Mouse (Mus musculus): ENCODE measurements around the gene Fbxo36.

Fbxo36 gene

DNA sequence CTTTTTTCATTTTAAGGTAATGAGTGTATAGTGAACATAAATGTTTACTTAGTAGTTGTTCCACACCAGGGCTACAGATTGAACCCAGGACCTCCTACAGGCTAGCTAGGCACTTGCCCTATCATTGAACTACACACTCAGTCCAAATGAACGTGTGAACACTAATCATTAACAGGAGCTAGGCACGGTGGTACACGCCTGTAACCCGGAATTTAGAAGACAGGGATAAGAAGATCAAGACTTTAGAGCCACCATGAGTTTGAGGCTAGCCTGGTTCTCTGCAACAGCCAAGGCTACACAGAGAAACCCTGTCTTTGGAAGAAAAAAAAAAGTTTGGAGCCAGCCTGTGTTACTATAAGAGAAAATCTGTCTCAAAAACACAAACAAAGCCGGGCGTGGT lies 20.0 kb downstream of the Fbxo36 start:
- DNase-seq (ENCODE audit: extremely low spot score): no peak

DNA sequence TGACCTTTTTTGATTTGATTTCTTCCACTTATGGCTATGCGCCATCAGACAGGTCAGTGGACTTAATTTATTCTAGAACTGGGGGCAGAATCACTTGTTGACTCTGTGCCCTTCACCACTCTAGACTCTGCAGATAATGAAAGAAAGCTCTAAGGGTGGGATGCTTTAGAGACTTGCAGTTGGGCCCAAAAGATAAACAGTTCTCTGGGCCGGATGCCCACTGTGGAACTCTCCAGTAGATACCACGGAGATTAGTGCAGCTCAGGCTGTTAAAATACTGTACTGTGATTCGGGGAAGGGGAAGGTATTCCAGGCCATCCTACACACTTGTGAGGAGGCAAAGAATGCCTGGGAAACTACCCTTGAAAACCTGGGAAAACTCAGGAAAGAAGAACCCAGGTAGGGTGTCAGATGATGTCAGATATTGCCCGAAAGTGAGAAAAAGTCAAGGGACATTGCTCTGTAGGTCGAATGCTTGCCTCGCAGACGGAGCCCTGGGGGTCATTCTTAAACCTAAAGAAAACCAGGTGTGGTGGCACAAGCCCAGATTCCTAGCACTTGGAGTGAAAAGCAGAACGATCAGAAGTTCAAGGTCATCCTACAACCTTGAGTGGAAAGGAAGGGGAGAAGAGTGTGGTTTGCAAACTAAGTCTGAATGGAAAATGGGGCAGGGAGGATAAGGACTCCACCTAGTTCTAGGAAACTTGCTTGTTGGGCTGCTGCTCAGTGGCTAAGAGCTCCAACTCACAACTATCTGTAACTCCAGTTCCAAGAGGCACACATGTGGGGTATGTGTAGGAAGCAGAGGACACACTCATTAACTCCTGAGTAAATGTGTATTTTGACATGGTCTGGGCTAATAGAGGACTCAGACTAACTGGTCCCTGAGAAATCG lies 21.0 kb downstream of the Fbxo36 start:
- no peak for DNase-seq (ENCODE audit: extremely low spot score)

DNA sequence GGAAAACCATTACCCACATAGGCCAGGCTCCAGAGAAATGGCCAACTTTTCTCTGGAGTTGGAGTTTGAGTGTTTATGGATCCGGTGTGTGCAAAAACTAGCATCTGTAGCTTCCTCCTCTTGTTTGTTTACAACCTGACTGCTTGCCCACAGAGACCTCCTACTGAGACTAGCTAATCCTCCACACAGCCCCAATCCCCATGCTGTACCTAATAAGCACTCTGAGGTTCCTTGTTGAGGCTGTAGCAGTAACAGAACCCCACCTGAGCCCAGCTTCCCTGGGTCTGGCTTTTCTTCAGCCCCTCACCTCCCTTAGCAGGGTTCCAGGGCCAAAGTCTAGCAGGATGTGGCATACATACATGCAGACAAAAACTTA lies 21.6 kb downstream of the Fbxo36 start:
- DNase-seq (ENCODE audit: extremely low spot score): no peak

DNA sequence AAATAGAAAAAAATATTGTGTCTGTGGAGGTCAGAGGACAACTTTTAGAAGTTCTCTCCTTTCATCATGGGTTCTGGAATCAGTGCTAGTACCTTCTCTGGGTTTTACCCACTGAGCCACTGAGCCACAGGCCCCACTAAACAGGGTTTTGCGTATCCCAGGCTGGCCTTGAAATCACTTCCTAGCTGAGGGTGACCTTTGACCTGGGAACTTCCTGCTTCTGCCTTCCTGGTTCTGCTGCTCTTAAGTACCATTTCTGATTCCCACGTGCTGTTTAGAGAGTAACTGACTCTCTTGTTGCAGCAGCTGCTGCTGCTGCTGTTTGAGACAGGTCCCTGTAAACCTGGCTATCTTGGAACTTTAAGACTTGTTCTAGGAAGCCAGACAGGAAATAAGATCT lies 25.0 kb downstream of the Fbxo36 start:
- no peak for DNase-seq (ENCODE audit: extremely low spot score)

DNA sequence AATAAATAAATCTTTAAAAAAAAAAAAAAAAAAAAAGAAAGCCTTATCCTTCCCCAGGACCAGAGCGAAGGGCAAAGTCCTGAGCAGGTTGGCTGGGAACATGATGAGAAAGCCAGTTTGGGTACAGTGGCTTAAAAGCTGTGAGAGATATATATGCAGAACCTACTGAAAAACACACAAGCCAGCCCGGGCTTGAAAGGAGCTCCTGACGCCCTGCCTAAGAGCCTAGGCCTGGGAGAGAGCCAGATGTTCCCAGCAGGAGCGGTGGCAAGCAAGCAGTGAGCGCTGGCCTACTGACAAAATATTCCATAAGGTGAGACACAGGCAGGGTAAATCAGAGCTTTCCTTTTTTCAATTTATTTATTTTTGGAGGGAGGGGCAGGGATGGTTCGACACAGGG lies 26.6 kb downstream of the Fbxo36 start:
- DNase-seq (ENCODE audit: extremely low spot score): no peak

DNA sequence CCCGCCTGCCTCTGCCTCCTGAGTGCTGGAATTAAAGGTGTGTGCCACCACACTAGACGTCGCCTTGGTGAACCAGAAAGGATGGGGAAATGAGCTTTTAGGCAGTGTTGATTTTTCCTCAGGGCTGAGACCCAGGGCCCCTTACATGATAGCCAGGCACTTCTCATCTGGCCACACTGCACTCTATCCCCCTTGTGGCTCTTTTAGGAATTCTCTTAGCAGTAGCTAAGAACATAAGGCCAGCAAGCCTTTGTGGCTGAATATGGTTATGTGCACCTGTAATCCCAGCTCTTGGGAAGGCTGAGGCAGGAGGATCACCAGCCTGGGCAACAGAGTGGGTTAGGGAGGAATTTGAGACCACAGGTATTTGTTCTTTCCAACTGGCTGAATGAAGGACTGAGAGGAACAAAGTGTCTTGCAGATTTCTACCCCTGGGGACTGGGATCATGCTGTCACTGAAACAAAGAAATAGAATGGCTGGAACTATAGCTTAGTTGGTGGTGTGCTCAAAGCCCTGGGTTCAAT lies 27.1 kb downstream of the Fbxo36 start:
- no peak for DNase-seq (ENCODE audit: extremely low spot score)

DNA sequence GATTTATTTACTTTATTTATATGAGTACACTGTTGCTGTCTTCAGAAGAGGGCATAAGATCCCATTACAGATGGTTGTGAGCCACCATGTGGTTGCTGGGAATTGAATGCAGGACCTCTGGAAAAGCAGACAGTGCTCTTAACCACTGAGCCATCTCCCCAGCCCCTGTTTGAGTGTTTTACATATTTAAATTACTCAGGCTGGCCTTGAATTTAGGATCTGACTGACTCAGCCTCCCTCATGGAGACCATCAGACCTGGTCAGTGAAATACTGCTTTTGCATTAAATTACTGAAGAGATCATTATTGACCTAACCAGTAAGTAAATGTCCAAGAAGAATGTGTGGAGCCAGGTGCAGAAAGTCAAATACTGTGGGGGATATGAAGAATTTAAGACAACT lies 28.7 kb downstream of the Fbxo36 start:
- no peak for DNase-seq (ENCODE audit: extremely low spot score)

DNA sequence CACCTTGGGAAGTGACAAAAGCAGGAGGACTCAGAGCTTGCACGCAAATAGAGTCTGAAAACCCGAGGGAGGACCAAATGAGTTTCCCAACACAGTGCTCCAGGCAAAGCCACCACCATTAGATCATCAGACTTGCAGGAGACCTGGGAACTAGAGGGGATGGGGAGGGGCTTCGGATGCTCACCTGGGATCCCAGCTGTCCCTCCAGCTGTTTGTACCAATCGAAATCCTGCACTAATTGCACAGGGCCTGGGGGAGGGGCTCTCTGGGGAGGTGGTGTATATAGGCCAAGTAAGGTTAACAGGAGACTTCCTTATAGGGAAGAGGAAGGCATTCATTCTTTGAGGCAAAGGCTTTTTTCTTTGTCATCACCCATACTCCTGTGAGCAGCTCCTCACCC lies 29.2 kb downstream of the Fbxo36 start:
- no peak for DNase-seq (ENCODE audit: extremely low spot score)

DNA sequence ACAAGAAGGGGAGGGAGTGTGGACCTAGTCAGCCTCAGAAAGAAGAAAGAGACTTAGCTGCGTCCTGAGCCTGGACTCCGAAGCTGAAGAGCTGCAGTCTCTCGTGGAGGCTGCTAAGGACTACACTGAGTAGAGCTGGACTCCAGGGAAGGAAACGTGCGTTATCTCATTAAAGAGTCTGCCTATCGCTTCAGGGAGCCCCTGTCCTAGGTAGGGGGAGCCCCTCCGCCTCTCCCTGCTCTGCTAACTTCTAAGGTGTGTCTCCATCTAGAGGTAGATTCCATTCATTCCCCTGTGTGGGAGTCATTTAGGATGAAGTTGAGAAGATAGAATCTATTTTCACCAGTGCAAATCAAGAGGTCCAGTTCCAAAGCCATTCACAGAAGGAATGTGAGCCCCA lies 29.9 kb downstream of the Fbxo36 start:
- no peak for DNase-seq (ENCODE audit: extremely low spot score)

DNA sequence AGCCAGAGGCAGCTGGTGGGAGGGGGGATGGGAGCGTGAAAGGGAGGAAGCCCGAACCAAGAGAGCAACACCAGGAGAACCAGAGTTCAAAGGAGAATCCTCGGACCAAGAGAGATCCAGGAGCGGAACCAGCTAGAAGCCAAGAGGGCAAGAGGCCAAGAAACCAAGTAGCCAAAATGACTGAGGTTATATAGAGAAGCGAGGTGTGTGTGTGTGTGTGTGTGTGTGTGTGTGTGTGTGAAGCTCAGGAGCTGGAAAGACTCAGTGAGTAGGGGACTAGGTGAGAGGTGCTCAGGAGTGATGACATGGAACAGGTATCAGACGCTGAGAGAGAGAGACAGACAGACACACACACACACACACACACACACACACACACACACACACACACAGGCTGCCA lies 31.5 kb downstream of the Fbxo36 start:
- no peak for DNase-seq (ENCODE audit: extremely low spot score)

DNA sequence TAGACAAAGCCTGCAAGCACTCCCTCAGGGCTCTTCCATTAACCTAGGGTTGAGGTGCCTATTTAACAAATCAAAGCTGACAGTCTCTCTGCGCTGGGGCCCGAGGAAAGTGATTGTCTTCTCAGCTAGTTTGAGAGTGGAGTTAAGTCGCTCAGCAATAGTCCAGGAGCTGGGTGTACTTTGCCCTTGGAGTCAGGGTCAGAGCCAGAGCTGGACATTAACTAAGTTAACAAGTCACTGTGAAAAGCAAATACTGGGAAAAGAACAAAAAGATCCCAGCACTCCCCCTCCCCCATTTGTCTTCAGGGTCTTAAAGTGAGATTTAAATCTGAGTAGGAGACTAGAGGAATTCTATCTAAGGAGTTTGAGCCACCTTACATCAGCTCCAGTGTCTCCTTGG lies 32.5 kb downstream of the Fbxo36 start:
- no peak for DNase-seq (ENCODE audit: extremely low spot score)

DNA sequence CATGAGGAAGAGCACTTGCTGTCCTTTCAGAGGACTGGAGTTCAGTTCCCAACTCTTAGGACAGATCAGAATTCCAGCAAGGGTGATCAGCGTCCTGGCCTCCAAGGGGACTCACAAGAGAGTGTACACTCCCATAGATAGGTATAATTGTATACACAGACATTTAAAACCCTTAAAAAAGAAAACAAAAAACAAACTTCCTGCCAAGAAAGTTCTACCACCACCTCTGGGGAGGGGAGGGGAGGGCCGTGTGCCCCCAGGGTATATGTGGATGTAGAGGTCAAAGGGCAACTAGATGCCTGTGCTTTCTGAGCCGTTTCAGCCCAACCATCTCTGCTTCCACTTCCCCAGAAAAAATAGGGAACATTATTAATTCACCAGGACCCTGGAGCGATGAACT lies 33.3 kb downstream of the Fbxo36 start:
- no peak for DNase-seq (ENCODE audit: extremely low spot score)

DNA sequence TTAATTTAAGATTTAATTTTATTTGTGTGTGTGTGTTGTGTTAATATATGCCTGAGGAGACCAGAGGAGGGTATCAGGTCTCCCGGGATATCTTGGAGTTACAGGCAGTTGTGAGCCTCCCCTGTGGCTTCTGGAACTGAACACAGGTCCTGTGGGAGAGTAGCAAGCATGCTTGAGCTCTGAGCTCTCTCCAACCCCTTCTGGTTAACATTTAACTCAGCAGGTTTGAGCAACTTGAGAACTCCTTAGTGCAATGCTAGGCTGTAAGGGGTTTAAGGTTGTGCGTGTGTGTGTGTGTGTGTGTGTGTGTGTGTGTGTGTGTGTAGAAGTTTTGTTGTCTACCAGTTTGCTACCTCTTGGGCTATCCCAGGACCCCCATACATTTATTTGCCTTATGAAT lies 37.9 kb downstream of the Fbxo36 start:
- DNase-seq (ENCODE audit: extremely low spot score): no peak

DNA sequence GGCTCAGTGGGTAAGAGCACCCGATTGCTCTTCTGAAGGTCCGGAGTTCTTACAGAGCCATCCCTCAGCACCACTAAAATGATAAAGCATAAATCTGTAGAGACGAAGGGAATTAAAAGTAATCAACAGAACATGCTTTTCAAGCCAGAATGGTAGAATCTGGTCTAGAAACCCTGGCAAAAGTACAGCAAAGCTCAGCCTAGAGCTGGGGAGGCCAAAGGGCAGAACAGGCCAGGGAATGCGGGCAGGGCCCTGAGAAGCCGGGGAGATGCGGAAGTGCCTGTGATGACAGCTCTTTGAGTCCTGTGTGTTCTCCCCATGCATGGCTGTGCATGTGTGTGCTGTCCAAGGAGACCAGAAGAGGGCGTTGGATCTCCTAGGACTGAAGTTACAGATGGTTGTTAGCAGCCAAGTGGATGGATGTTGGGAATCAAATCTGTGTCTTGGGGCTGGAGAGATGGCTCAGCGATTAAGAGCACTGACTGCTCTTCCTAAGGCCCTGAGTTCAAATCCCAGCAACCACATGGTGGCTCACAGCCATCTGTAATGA lies 40.0 kb downstream of the Fbxo36 start:
- no peak for DNase-seq (ENCODE audit: extremely low spot score)

DNA sequence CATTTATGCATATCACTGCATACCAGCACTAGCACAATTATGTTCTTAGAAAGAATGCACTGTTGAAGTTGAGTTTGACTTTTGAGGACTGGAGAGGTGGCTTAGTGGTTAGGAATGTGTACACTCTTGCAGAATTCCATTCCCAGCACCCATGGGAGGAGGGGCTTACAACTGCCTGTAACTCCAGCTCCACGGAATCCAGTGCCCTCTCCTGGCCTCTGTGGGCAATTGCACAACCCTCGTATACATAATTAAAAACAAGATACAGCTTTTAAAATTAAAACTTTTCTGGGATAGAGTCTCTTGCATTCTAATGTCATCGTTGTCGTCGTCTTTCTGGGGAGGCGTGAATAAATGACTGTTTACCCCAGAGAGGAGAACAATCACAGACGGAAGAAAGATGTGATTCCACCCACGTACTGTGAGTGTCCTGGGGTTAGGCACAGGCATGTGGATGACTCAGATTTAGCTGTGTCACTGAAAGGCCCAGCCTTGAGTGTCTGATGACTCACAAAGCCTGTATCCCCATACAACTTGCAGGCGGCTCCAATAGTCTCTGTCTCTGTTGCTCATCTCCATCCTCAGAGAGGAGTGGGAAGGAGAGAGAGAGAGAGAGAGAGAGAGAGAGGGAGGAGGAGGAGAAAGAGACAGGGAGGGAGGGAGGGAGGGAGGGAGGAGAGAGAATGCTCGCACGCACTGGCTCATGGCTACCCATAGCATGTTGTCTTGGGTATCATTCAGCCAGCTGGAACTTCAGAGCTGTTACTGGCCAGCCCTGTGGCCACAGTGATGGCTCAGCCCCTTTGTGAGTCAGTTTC lies 41.8 kb downstream of the Fbxo36 start:
- no peak for DNase-seq (ENCODE audit: extremely low spot score)

DNA sequence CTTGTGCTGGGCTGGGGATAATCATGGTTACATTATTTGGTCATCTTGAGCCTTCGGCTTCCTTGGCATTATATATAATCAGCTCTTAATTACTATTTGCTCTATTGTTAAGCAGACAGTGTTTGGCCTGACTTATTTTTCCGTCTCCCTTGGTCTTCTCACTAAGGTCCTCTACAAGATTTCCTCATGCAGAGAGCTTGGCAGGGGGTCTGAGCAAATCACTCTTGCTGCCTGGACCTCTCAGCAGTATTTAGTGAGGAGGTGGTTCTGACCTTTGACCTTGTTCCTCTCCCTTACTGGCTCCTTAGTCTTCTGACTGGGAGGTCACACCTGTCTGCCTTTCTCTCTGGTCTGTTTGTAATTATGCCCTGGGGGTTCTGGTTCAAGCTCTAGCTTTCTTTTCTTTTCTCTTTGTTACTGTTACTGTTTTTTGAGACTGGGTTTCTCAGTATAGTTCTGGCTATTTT lies 42.5 kb downstream of the Fbxo36 start:
- no peak for DNase-seq (ENCODE audit: extremely low spot score)

DNA sequence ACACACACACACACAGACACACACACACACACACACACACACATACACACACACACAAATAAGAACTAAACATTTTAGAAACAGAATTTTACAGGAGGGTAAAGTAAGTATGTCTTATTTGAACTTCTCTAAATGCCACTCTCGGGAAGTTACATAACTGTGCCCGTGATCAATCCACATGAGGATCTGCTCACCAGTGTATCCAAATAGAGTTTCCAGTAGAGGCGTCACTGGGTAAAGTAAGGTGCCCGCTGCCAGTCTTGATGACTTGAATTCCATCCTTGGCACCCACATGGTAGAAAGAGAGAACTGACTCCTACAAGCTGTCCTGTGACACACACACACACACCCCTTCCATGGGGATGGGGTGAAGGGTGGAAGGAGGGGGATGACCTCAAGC lies 43.3 kb downstream of the Fbxo36 start:
- DNase-seq (ENCODE audit: extremely low spot score): no peak

DNA sequence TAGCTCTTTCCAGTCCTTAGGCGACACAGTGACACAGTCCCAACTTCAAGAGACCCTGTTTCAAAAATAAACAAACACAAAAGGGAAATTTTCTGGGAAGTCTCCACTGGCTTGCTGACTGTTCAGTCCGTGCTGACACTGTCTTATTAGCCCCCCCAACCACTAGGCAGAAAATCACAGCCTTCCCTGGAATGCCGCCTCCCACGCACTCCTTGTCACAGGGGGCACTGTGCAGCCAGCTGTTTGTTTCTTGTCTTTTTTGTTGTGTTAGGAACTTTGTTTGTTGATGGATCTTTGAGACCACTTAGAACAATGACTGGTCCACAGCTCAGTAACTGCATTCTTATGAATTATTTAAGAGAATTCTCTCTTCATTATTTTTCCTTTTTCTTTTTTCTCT lies 44.2 kb downstream of the Fbxo36 start:
- DNase-seq (ENCODE audit: extremely low spot score): no peak

DNA sequence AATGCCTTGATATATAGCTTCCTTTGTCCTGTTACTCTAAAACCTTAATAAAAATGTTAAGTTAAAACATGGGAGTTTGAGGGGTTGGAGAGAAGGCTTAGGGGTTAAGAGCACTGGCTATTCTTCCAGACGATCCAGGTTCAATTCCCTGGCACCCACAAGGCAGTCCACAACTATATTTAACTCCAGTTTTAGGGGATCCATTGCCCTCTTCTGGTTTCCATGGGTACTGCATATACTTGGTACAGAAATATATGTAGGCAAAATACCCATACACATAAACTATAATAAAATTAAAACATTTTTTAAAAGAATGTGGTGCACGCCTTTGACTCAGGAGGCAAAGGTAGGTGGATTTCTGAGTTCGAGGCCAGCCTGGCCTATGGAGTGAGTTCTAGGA lies 45.5 kb downstream of the Fbxo36 start:
- DNase-seq (ENCODE audit: extremely low spot score): no peak

DNA sequence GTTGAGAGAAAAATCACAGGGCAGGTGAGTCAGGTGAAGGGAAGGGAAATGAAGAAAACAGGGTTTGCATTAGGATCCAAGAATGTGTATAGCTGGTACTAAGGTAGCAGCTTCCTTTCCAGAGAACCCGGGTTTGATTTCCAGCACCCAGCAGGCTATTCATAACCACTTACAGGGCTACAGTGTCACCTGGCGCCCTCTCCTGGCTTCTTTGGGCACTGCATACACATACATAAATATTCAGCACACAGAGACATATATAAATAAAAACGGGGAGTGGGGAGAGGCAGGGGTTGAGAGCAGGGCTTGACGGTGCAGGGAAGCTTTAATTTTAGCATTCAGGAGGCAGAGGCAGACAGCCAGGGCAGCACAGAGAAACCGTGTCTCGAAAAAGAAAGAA lies 46.3 kb downstream of the Fbxo36 start:
- no peak for DNase-seq (ENCODE audit: extremely low spot score)

DNA sequence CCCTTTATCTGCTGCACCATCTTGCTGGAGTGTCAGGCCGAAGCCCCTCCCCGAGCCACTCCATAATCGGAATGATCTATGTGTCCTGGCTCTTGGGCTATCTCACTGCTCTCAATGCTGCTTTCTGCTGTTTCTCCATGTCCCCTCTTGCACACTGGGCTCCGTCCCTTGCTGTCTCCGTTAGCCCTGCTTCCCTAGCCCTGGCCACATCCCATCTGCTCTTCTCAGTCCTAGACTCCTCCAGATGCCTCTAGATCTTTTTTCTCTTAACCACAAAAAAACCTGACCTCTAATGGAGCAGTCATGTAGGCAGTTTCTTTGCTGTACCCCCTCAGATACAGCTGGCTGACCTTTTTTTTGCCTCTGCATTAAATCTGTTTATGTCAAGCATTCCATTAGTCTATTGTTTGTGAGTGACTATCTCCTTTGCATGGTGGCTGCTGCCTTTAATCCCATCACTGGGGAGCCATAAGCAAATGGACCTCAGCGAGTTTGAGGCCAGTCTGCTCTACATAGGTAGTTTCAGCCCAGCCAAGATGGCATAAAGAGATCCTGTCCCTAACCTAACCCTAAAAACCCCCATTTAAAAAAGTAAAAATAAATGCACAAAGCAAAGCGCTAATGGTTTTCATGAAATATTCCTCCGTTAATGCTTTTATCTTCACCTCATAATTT lies 49.8 kb downstream of the Fbxo36 start:
- DNase-seq (ENCODE audit: extremely low spot score): no peak

DNA sequence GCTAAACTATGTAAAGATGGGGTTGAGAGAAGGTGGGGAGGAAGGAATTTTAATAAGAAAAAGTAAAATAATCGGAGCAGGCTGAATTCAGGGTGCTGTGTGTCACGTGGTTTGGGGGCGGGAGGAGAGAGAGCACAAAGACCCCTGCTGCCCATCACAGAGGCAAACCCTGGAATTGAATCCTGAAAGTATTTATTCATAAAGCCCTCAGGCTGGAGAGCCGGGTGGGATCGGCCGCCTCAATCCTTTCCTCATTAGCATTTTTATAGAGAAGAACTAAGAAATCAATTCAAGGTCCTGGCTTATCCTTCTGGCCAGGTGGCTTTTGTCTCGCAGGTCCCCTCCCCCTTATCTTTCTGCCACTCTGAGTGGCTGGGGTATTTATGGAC lies 50.4 kb downstream of the Fbxo36 start:
- DNase-seq (ENCODE audit: extremely low spot score): no peak
